Mouse (Mus musculus): Measurements from ENCODE around the gene Hspb6. TPM values are rescaled to one million over a fixed set of nuclear protein-coding genes. Genes with fewer than 3 reads are reported as not detected.

The Hspb6 gene
- polyA plus RNA-seq (2014; fragmentation: Illumina TruSeq; extraction: RNeasy Lipid Tissue Mini Kit (QIAGEN cat#74804); ENCODE audit: low read depth, low replicate concordance), result 945 TPM

GRCm38 (mm10) chr7:30552102-30553020 lies at the start of gene Hspb6, which contains the start of gene Proser3:
Gene Hspb6, plus strand, starts transcription at chr7:30552178.
Gene Proser3, minus strand, starts transcription at chr7:30552299.

GRCm38 (mm10) chr7:30534633-30535577 lies 17.1 kb upstream of the Hspb6 start, which contains the start of gene Arhgap33:
Gene Arhgap33, minus strand, starts transcription at chr7:30535060.

GRCm38 (mm10) chr7:30559443-30559954 lies 7.5 kb downstream of the Hspb6 start, which contains the start of gene Lin37:
Gene Lin37, minus strand, starts transcription at chr7:30559838.

GRCm38 (mm10) chr7:30563117-30563905 lies 11.3 kb downstream of the Hspb6 start, which contains the start of the genes U2af1l4, Gm49396 and Psenen:
Gene U2af1l4, plus strand, starts transcription at chr7:30563301.
Gene Gm49396, plus strand, starts transcription at chr7:30563344.
Gene Psenen, minus strand, starts transcription at chr7:30563627.

GRCm38 (mm10) chr7:30564970-30565571 lies 13.1 kb downstream of the Hspb6 start, which contains the start of gene Igflr1:
Gene Igflr1, plus strand, starts transcription at chr7:30565427.

GRCm38 (mm10) chr7:30588676-30589434 lies 36.9 kb downstream of the Hspb6 start, which contains the start of gene Kmt2b:
Gene Kmt2b, minus strand, starts transcription at chr7:30588726.

GRCm38 (mm10) chr7:30598786-30599185 lies 46.8 kb downstream of the Hspb6 start, which contains the start of gene Zbtb32:
Gene Zbtb32, minus strand, starts transcription at chr7:30598909.

Other genes starting within 250 kb of the Hspb6 start
- 29.2 TPM for gene Alkbh6, start 243.5 kb upstream of the Hspb6 start, polyA plus RNA-seq (2014; fragmentation: Illumina TruSeq; extraction: RNeasy Lipid Tissue Mini Kit (QIAGEN cat#74804); ENCODE audit: low read depth, low replicate concordance)
- 2.5 TPM for gene Syne4, start 237.4 kb upstream of the Hspb6 start, polyA plus RNA-seq (2014; fragmentation: Illumina TruSeq; extraction: RNeasy Lipid Tissue Mini Kit (QIAGEN cat#74804); ENCODE audit: low read depth, low replicate concordance)
- 0.42 TPM for gene E130208F15Rik, start 230.4 kb upstream of the Hspb6 start, polyA plus RNA-seq (2014; fragmentation: Illumina TruSeq; extraction: RNeasy Lipid Tissue Mini Kit (QIAGEN cat#74804); ENCODE audit: low read depth, low replicate concordance)
- gene Sdhaf1, start 228.3 kb upstream of the Hspb6 start, polyA plus RNA-seq (2014; fragmentation: Illumina TruSeq; extraction: RNeasy Lipid Tissue Mini Kit (QIAGEN cat#74804); ENCODE audit: low read depth, low replicate concordance), result 14.0 TPM
- 1.1 TPM for gene Lrfn3, start 189.4 kb upstream of the Hspb6 start, polyA plus RNA-seq (2014; fragmentation: Illumina TruSeq; extraction: RNeasy Lipid Tissue Mini Kit (QIAGEN cat#74804); ENCODE audit: low read depth, low replicate concordance)
- 38.2 TPM for gene Tyrobp, start 138.4 kb upstream of the Hspb6 start, polyA plus RNA-seq (2014; fragmentation: Illumina TruSeq; extraction: RNeasy Lipid Tissue Mini Kit (QIAGEN cat#74804); ENCODE audit: low read depth, low replicate concordance)
- not detected for gene Hcst, start 132.3 kb upstream of the Hspb6 start, polyA plus RNA-seq (2014; fragmentation: Illumina TruSeq; extraction: RNeasy Lipid Tissue Mini Kit (QIAGEN cat#74804); ENCODE audit: low read depth, low replicate concordance)
- gene Nfkbid, start 130.4 kb upstream of the Hspb6 start, polyA plus RNA-seq (2014; fragmentation: Illumina TruSeq; extraction: RNeasy Lipid Tissue Mini Kit (QIAGEN cat#74804); ENCODE audit: low read depth, low replicate concordance), result 0.50 TPM
- gene Aplp1, start 106.6 kb upstream of the Hspb6 start, polyA plus RNA-seq (2014; fragmentation: Illumina TruSeq; extraction: RNeasy Lipid Tissue Mini Kit (QIAGEN cat#74804); ENCODE audit: low read depth, low replicate concordance), result 3.1 TPM
- not detected for gene Kirrel2, start 94.5 kb upstream of the Hspb6 start, polyA plus RNA-seq (2014; fragmentation: Illumina TruSeq; extraction: RNeasy Lipid Tissue Mini Kit (QIAGEN cat#74804); ENCODE audit: low read depth, low replicate concordance)
- gene Nphs1, start 93.9 kb upstream of the Hspb6 start, polyA plus RNA-seq (2014; fragmentation: Illumina TruSeq; extraction: RNeasy Lipid Tissue Mini Kit (QIAGEN cat#74804); ENCODE audit: low read depth, low replicate concordance), result not detected
- gene Prodh2, start 58.6 kb upstream of the Hspb6 start, polyA plus RNA-seq (2014; fragmentation: Illumina TruSeq; extraction: RNeasy Lipid Tissue Mini Kit (QIAGEN cat#74804); ENCODE audit: low read depth, low replicate concordance), result not detected
- gene Arhgap33, start 17.1 kb upstream of the Hspb6 start, polyA plus RNA-seq (2014; fragmentation: Illumina TruSeq; extraction: RNeasy Lipid Tissue Mini Kit (QIAGEN cat#74804); ENCODE audit: low read depth, low replicate concordance), result 1.1 TPM
- 3.8 TPM for gene Proser3, start 121 bp downstream of the Hspb6 start, polyA plus RNA-seq (2014; fragmentation: Illumina TruSeq; extraction: RNeasy Lipid Tissue Mini Kit (QIAGEN cat#74804); ENCODE audit: low read depth, low replicate concordance)
- gene Lin37, start 7.7 kb downstream of the Hspb6 start, polyA plus RNA-seq (2014; fragmentation: Illumina TruSeq; extraction: RNeasy Lipid Tissue Mini Kit (QIAGEN cat#74804); ENCODE audit: low read depth, low replicate concordance), result 17.8 TPM
- gene U2af1l4, start 11.1 kb downstream of the Hspb6 start, polyA plus RNA-seq (2014; fragmentation: Illumina TruSeq; extraction: RNeasy Lipid Tissue Mini Kit (QIAGEN cat#74804); ENCODE audit: low read depth, low replicate concordance), result 64.0 TPM
- 8.0 TPM for gene Gm49396, start 11.2 kb downstream of the Hspb6 start, polyA plus RNA-seq (2014; fragmentation: Illumina TruSeq; extraction: RNeasy Lipid Tissue Mini Kit (QIAGEN cat#74804); ENCODE audit: low read depth, low replicate concordance)
- gene Psenen, start 11.4 kb downstream of the Hspb6 start, polyA plus RNA-seq (2014; fragmentation: Illumina TruSeq; extraction: RNeasy Lipid Tissue Mini Kit (QIAGEN cat#74804); ENCODE audit: low read depth, low replicate concordance), result 106 TPM
- not detected for gene Igflr1, start 13.2 kb downstream of the Hspb6 start, polyA plus RNA-seq (2014; fragmentation: Illumina TruSeq; extraction: RNeasy Lipid Tissue Mini Kit (QIAGEN cat#74804); ENCODE audit: low read depth, low replicate concordance)
- 16.4 TPM for gene Kmt2b, start 36.5 kb downstream of the Hspb6 start, polyA plus RNA-seq (2014; fragmentation: Illumina TruSeq; extraction: RNeasy Lipid Tissue Mini Kit (QIAGEN cat#74804); ENCODE audit: low read depth, low replicate concordance)
- not detected for gene Zbtb32, start 46.7 kb downstream of the Hspb6 start, polyA plus RNA-seq (2014; fragmentation: Illumina TruSeq; extraction: RNeasy Lipid Tissue Mini Kit (QIAGEN cat#74804); ENCODE audit: low read depth, low replicate concordance)
- 0.31 TPM for gene Upk1a, start 60.7 kb downstream of the Hspb6 start, polyA plus RNA-seq (2014; fragmentation: Illumina TruSeq; extraction: RNeasy Lipid Tissue Mini Kit (QIAGEN cat#74804); ENCODE audit: low read depth, low replicate concordance)
- 3,676 TPM for gene Cox6b1, start 74.0 kb downstream of the Hspb6 start, polyA plus RNA-seq (2014; fragmentation: Illumina TruSeq; extraction: RNeasy Lipid Tissue Mini Kit (QIAGEN cat#74804); ENCODE audit: low read depth, low replicate concordance)
- gene Etv2, start 83.7 kb downstream of the Hspb6 start, polyA plus RNA-seq (2014; fragmentation: Illumina TruSeq; extraction: RNeasy Lipid Tissue Mini Kit (QIAGEN cat#74804); ENCODE audit: low read depth, low replicate concordance), result not detected
- gene Rbm42, start 98.1 kb downstream of the Hspb6 start, polyA plus RNA-seq (2014; fragmentation: Illumina TruSeq; extraction: RNeasy Lipid Tissue Mini Kit (QIAGEN cat#74804); ENCODE audit: low read depth, low replicate concordance), result 37.8 TPM
- gene Haus5, start 112.8 kb downstream of the Hspb6 start, polyA plus RNA-seq (2014; fragmentation: Illumina TruSeq; extraction: RNeasy Lipid Tissue Mini Kit (QIAGEN cat#74804); ENCODE audit: low read depth, low replicate concordance), result 7.5 TPM
- gene Pmis2, start 119.4 kb downstream of the Hspb6 start, polyA plus RNA-seq (2014; fragmentation: Illumina TruSeq; extraction: RNeasy Lipid Tissue Mini Kit (QIAGEN cat#74804); ENCODE audit: low read depth, low replicate concordance), result not detected
- gene 2200002J24Rik, start 146.7 kb downstream of the Hspb6 start, polyA plus RNA-seq (2014; fragmentation: Illumina TruSeq; extraction: RNeasy Lipid Tissue Mini Kit (QIAGEN cat#74804); ENCODE audit: low read depth, low replicate concordance), result not detected
- gene Atp4a, start 160.0 kb downstream of the Hspb6 start, polyA plus RNA-seq (2014; fragmentation: Illumina TruSeq; extraction: RNeasy Lipid Tissue Mini Kit (QIAGEN cat#74804); ENCODE audit: low read depth, low replicate concordance), result not detected
- 168 TPM for gene Tmem147, start 177.4 kb downstream of the Hspb6 start, polyA plus RNA-seq (2014; fragmentation: Illumina TruSeq; extraction: RNeasy Lipid Tissue Mini Kit (QIAGEN cat#74804); ENCODE audit: low read depth, low replicate concordance)
- gene Gapdhs, start 191.5 kb downstream of the Hspb6 start, polyA plus RNA-seq (2014; fragmentation: Illumina TruSeq; extraction: RNeasy Lipid Tissue Mini Kit (QIAGEN cat#74804); ENCODE audit: low read depth, low replicate concordance), result not detected
- gene Sbsn, start 199.3 kb downstream of the Hspb6 start, polyA plus RNA-seq (2014; fragmentation: Illumina TruSeq; extraction: RNeasy Lipid Tissue Mini Kit (QIAGEN cat#74804); ENCODE audit: low read depth, low replicate concordance), result 3.5 TPM
- 3.5 TPM for gene Dmkn, start 211.6 kb downstream of the Hspb6 start, polyA plus RNA-seq (2014; fragmentation: Illumina TruSeq; extraction: RNeasy Lipid Tissue Mini Kit (QIAGEN cat#74804); ENCODE audit: low read depth, low replicate concordance)
- not detected for gene Krtdap, start 235.7 kb downstream of the Hspb6 start, polyA plus RNA-seq (2014; fragmentation: Illumina TruSeq; extraction: RNeasy Lipid Tissue Mini Kit (QIAGEN cat#74804); ENCODE audit: low read depth, low replicate concordance)